Mouse (Mus musculus): Measurements from ENCODE around the gene Bricd5.
"Not testable (repeated sequence)": the region's sequence is repeated elsewhere in the genome, so short reads cannot be mapped to it uniquely, and the experiment has no call there.

Gene Bricd5

GRCm38 (mm10) chr17:24473612-24474275 lies at the start of gene Bricd5:
Bricd5 (plus strand) TSS chr17:24473884.
- DNase-seq (ENCODE audit: low spot score): no peak

- no peak for DNase-seq (ENCODE audit: low spot score)
Measured at GRCm38 (mm10) chr17:24424489-24424888, 49.2 kb upstream of the Bricd5 start.

GRCm38 (mm10) chr17:24425326-24425725 lies 48.4 kb upstream of the Bricd5 start:
- DNase-seq (ENCODE audit: low spot score): not testable (repeated sequence)

- no peak for DNase-seq (ENCODE audit: low spot score)
Measured at GRCm38 (mm10) chr17:24425905-24426304, 47.8 kb upstream of the Bricd5 start.

GRCm38 (mm10) chr17:24426471-24427169 lies 47.1 kb upstream of the Bricd5 start, which contains the start of gene Eci1:
Eci1 (plus strand) TSS chr17:24426641.
- peak; percentile 77 for DNase-seq (ENCODE audit: low spot score)

GRCm38 (mm10) chr17:24427170-24427557 lies 46.5 kb upstream of the Bricd5 start:
- DNase-seq (ENCODE audit: low spot score): no peak

- no peak for DNase-seq (ENCODE audit: low spot score)
Measured at GRCm38 (mm10) chr17:24429201-24429983, 44.3 kb upstream of the Bricd5 start.

- DNase-seq (ENCODE audit: low spot score): peak; percentile 50
Measured at GRCm38 (mm10) chr17:24437016-24437415, 36.7 kb upstream of the Bricd5 start.

GRCm38 (mm10) chr17:24440377-24440776 lies 33.3 kb upstream of the Bricd5 start:
- no peak for DNase-seq (ENCODE audit: low spot score)

- DNase-seq (ENCODE audit: low spot score): no peak
Measured at GRCm38 (mm10) chr17:24441148-24441547, 32.5 kb upstream of the Bricd5 start.

GRCm38 (mm10) chr17:24442107-24442506 lies 31.6 kb upstream of the Bricd5 start:
- DNase-seq (ENCODE audit: low spot score): no peak

- no peak for DNase-seq (ENCODE audit: low spot score)
Measured at GRCm38 (mm10) chr17:24442632-24443155, 31.0 kb upstream of the Bricd5 start, which contains the start of gene Dnase1l2. Dnase1l2 (minus strand) TSS chr17:24443105.

- no peak for DNase-seq (ENCODE audit: low spot score)
Measured at GRCm38 (mm10) chr17:24443409-24443808, 30.3 kb upstream of the Bricd5 start.

GRCm38 (mm10) chr17:24446590-24446989 lies 27.1 kb upstream of the Bricd5 start:
- no peak for DNase-seq (ENCODE audit: low spot score)

- DNase-seq (ENCODE audit: low spot score): no peak
Measured at GRCm38 (mm10) chr17:24449507-24449906, 24.2 kb upstream of the Bricd5 start.

- DNase-seq (ENCODE audit: low spot score): no peak
Measured at GRCm38 (mm10) chr17:24451220-24451619, 22.5 kb upstream of the Bricd5 start.

GRCm38 (mm10) chr17:24453372-24453771 lies 20.3 kb upstream of the Bricd5 start:
- no peak for DNase-seq (ENCODE audit: low spot score)

GRCm38 (mm10) chr17:24454218-24454755 lies 19.4 kb upstream of the Bricd5 start:
- DNase-seq (ENCODE audit: low spot score): peak; percentile 64

- DNase-seq (ENCODE audit: low spot score): peak; percentile 100
Measured at GRCm38 (mm10) chr17:24454756-24455522, 18.7 kb upstream of the Bricd5 start.

- DNase-seq (ENCODE audit: low spot score): not testable (repeated sequence)
Measured at GRCm38 (mm10) chr17:24455523-24456206, 18.0 kb upstream of the Bricd5 start.

GRCm38 (mm10) chr17:24461580-24461979 lies 12.1 kb upstream of the Bricd5 start:
- peak; percentile 42 for DNase-seq (ENCODE audit: low spot score)
